Comparison of ENCODE assay signal across 10 mouse cellular contexts in the genomic region with DNA sequence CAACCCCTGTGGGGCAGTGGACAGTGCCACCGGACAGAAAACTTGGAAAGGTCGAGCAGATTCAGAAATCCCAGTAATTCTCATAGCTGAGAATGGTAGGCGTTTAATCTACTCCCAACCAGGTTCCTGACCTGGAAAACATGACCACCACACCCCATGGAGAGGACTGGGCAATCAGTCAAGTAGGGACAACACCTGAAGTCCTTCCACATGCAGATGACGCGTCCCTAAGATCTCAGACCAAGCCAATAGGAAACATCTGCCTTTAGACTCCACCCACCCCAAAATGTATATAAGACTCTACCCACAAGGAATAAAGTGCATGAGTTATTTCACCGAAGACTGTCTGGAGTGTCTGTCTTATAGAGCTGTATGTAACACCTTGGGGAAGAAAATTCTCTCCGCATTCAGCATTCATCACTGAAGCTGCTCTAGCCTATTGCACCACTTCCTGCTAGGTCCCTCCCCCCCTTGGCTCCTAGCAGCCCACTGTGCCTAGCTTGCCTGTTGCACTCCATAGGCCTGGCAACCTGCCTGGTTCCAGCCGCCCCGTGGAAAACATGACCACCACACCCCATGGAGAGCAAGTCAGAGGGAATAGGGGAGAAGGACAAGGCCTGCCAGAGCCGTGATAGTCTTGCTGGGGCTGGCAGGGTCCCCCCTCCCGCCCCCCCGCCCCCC. TPM values are rescaled to one million over a fixed set of nuclear protein-coding genes. Genes with fewer than 3 reads are reported as not detected.
DNase-seq lines count a peak whose midpoint lies in the region; ATAC-seq and TF ChIP-seq lines count a peak whose summit lies in the region.
"Had no signal": no experiment of that assay in that cellular context is flagged by ENCODE, and none has a peak within 500 bp of the region (broad histone marks: within the 10 kb centered on the region; RNA-seq: fewer than 3 reads in every experiment).

No protein-coding gene starts in this region.

- no peak for TF ChIP-seq CTCF in midbrain, postnatal 0 days (IDR thresholded peaks at IDR 0.05)

- H3K9ac ChIP-seq in midbrain, postnatal 0 days (replicated peaks; ENCODE audit: low read length, poor library complexity, severe bottlenecking) = no peak overlapping the region
- H3K9ac ChIP-seq in midbrain, embryonic 15.5 days = no peak overlapping the region
- no peak overlapping the region for H3K9ac ChIP-seq in forebrain, embryonic 15.5 days (replicated peaks)

- H3K27me3 ChIP-seq in midbrain, postnatal 0 days (ENCODE audit: insufficient read depth, low read length) = no peaks in the 10 kb centered on the region
- no peaks in the 10 kb centered on the region for H3K27me3 ChIP-seq in midbrain, embryonic 15.5 days (replicated peaks)
- no peaks in the 10 kb centered on the region for H3K27me3 ChIP-seq in forebrain, embryonic 15.5 days

- H3K4me2 ChIP-seq in midbrain, postnatal 0 days (ENCODE audit: low read depth, low read length, poor library complexity, severe bottlenecking) = no peak overlapping the region
- no peak overlapping the region for H3K4me2 ChIP-seq in midbrain, embryonic 15.5 days
- H3K4me2 ChIP-seq in forebrain, embryonic 15.5 days (replicated peaks) = no peak overlapping the region

- no peaks in the 10 kb centered on the region for H3K9me3 ChIP-seq in midbrain, postnatal 0 days (ENCODE audit: low read length)
- no peaks in the 10 kb centered on the region for H3K9me3 ChIP-seq in midbrain, embryonic 15.5 days
- H3K9me3 ChIP-seq in forebrain, embryonic 15.5 days = no peaks in the 10 kb centered on the region

- H3K4me1 ChIP-seq in midbrain, postnatal 0 days (ENCODE audit: insufficient read depth, low read length) = no peaks in the 10 kb centered on the region
- no peaks in the 10 kb centered on the region for H3K4me1 ChIP-seq in midbrain, embryonic 15.5 days
- H3K4me1 ChIP-seq in forebrain, embryonic 15.5 days = no peaks in the 10 kb centered on the region

- WGBS in midbrain, postnatal 0 days = 59% methylated on average over 11 of the region's 12 CpGs
- WGBS in midbrain, embryonic 15.5 days = 49% methylated on average over 12 of the region's 12 CpGs
- 52% methylated on average over 12 of the region's 12 CpGs for WGBS in forebrain, embryonic 15.5 days

- no peaks in the 10 kb centered on the region for H3K36me3 ChIP-seq in midbrain, postnatal 0 days (ENCODE audit: insufficient read depth, low read length)
- H3K36me3 ChIP-seq in midbrain, embryonic 15.5 days (replicated peaks) = no peaks in the 10 kb centered on the region
- no peaks in the 10 kb centered on the region for H3K36me3 ChIP-seq in forebrain, embryonic 15.5 days

- peak; percentile 44 for DNase-seq in midbrain, postnatal 0 days (ENCODE audit: low spot score)
- peak; percentile 64 to 72 for DNase-seq in gastrocnemius, adult 8-10 months (ENCODE audit: low spot score in 2 of 2)
- peak; percentile 29 to 62 for DNase-seq in left cerebral cortex, postnatal 25 days (ENCODE audit: low spot score in 2 of 2)
- DNase-seq in naive thymus-derived CD4-positive, alpha-beta T cell, adult 2 months (ENCODE audit: low read depth) = peak; percentile 84
- peak; percentile 78 for DNase-seq in thymus, postnatal 4 days

- H3K27ac ChIP-seq in midbrain, postnatal 0 days (ENCODE audit: low read depth, low read length) = no peak overlapping the region
- no peak overlapping the region for H3K27ac ChIP-seq in midbrain, embryonic 15.5 days
- no peak overlapping the region for H3K27ac ChIP-seq in forebrain, embryonic 15.5 days (replicated peaks)

- intact Hi-C loops in left cerebral cortex, postnatal 25 days (cut with DNase I) = no loop called here

- H3K4me3 ChIP-seq in midbrain, postnatal 0 days (ENCODE audit: low read depth, low read length) = no peak overlapping the region
- H3K4me3 ChIP-seq in midbrain, embryonic 15.5 days = no peak overlapping the region
- H3K4me3 ChIP-seq in forebrain, embryonic 15.5 days = no peak overlapping the region

- no peak for ATAC-seq in midbrain, postnatal 0 days (ENCODE audit: low FRiP score)
- ATAC-seq in midbrain, embryonic 15.5 days (replicated peaks) = no peak
- ATAC-seq in inflammation-experienced regulatory T-cells, adult 6 months = peak; percentile 71
- ATAC-seq in forebrain, embryonic 15.5 days (replicated peaks) = no peak

RNA-seq across cellular contexts. Expression of a gene that starts 10.9 kb away (rescaled TPM):
- not detected in 2 replicates for total RNA-seq in midbrain, postnatal 0 days (2014; rRNA removed)
- not detected in 2 replicates for polyA plus RNA-seq in midbrain, postnatal 0 days (2015; fragmentation: Nextera tagmentation; extraction: Ambion mirVana)
- polyA plus RNA-seq in midbrain, embryonic 15.5 days (2015; fragmentation: Nextera tagmentation; extraction: Ambion mirVana) = not detected in 2 replicates
- total RNA-seq in gastrocnemius, adult 8-10 months (2022) = not detected
- polyA plus RNA-seq in inflammation-experienced regulatory T-cells, adult 6 months (2017; shearing (Covaris generic)) = 1 to 10 TPM; 3.3 to 8.4 (median 5.5) TPM
- total RNA-seq in left cerebral cortex, postnatal 25 days (2021) = not detected
- not detected in 2 replicates for polyA plus RNA-seq in forebrain, embryonic 15.5 days (2015; fragmentation: Nextera tagmentation; extraction: Ambion mirVana)
- total RNA-seq: layer of hippocampus, postnatal 14 days had no signal

RNA-seq across cellular contexts. Expression of a gene that starts 18.7 kb away (rescaled TPM):
- 11.0 and 14.7 TPM in 2 replicates for total RNA-seq in midbrain, postnatal 0 days (2014; rRNA removed)
- polyA plus RNA-seq in midbrain, postnatal 0 days (2015; fragmentation: Nextera tagmentation; extraction: Ambion mirVana) = 7.1 and 7.7 TPM in 2 replicates
- 11.5 and 12.6 TPM in 2 replicates for polyA plus RNA-seq in midbrain, embryonic 15.5 days (2015; fragmentation: Nextera tagmentation; extraction: Ambion mirVana)
- 1 to 10 TPM; 4.3 to 6.7 (median 4.9) TPM for total RNA-seq in gastrocnemius, adult 8-10 months (2022)
- 10 to 100 TPM; 14.2 to 23.8 (median 19.6) TPM for polyA plus RNA-seq in inflammation-experienced regulatory T-cells, adult 6 months (2017; shearing (Covaris generic))
- 10 to 100 TPM; 10.7 to 13.3 TPM for total RNA-seq in left cerebral cortex, postnatal 25 days (2021)
- 7.1 and 7.3 TPM in 2 replicates for polyA plus RNA-seq in forebrain, embryonic 15.5 days (2015; fragmentation: Nextera tagmentation; extraction: Ambion mirVana)

RNA-seq across cellular contexts. Expression of a gene that starts 25.5 kb away (rescaled TPM):
- total RNA-seq in midbrain, postnatal 0 days (2014; rRNA removed) = not detected in 2 replicates
- polyA plus RNA-seq in midbrain, postnatal 0 days (2015; fragmentation: Nextera tagmentation; extraction: Ambion mirVana) = not detected in 2 replicates
- not detected in 2 replicates for polyA plus RNA-seq in midbrain, embryonic 15.5 days (2015; fragmentation: Nextera tagmentation; extraction: Ambion mirVana)
- total RNA-seq in gastrocnemius, adult 8-10 months (2022) = not detected
- 1 to 10 TPM in 1 of 3 experiments, not detected in 2; 1.1 TPM for polyA plus RNA-seq in inflammation-experienced regulatory T-cells, adult 6 months (2017; shearing (Covaris generic))
- not detected for total RNA-seq in left cerebral cortex, postnatal 25 days (2021)
- polyA plus RNA-seq in forebrain, embryonic 15.5 days (2015; fragmentation: Nextera tagmentation; extraction: Ambion mirVana) = not detected in 2 replicates
- total RNA-seq: adrenal gland, postnatal 4 days; layer of hippocampus, postnatal 14 days had no signal

RNA-seq across cellular contexts. Expression of a gene that starts 51.6 kb away (rescaled TPM):
- total RNA-seq in midbrain, postnatal 0 days (2014; rRNA removed) = not detected in 2 replicates
- not detected in 2 replicates for polyA plus RNA-seq in midbrain, postnatal 0 days (2015; fragmentation: Nextera tagmentation; extraction: Ambion mirVana)
- polyA plus RNA-seq in midbrain, embryonic 15.5 days (2015; fragmentation: Nextera tagmentation; extraction: Ambion mirVana) = not detected in 2 replicates
- not detected for total RNA-seq in gastrocnemius, adult 8-10 months (2022)
- polyA plus RNA-seq in inflammation-experienced regulatory T-cells, adult 6 months (2017; shearing (Covaris generic)) = not detected
- not detected for total RNA-seq in left cerebral cortex, postnatal 25 days (2021)
- not detected in 2 replicates for polyA plus RNA-seq in forebrain, embryonic 15.5 days (2015; fragmentation: Nextera tagmentation; extraction: Ambion mirVana)
- total RNA-seq: adrenal gland, postnatal 4 days; layer of hippocampus, postnatal 14 days had no signal

RNA-seq across cellular contexts. Expression of a gene that starts 51.9 kb away (rescaled TPM):
- 0.38 TPM in 1 of 2 replicates, not detected in the other for total RNA-seq in midbrain, postnatal 0 days (2014; rRNA removed)
- polyA plus RNA-seq in midbrain, postnatal 0 days (2015; fragmentation: Nextera tagmentation; extraction: Ambion mirVana) = not detected in 2 replicates
- polyA plus RNA-seq in midbrain, embryonic 15.5 days (2015; fragmentation: Nextera tagmentation; extraction: Ambion mirVana) = not detected in 2 replicates
- not detected for total RNA-seq in gastrocnemius, adult 8-10 months (2022)
- not detected for polyA plus RNA-seq in inflammation-experienced regulatory T-cells, adult 6 months (2017; shearing (Covaris generic))
- total RNA-seq in left cerebral cortex, postnatal 25 days (2021) = not detected
- polyA plus RNA-seq in forebrain, embryonic 15.5 days (2015; fragmentation: Nextera tagmentation; extraction: Ambion mirVana) = not detected in 2 replicates
- total RNA-seq: adrenal gland, postnatal 4 days; layer of hippocampus, postnatal 14 days had no signal
